Mouse (Mus musculus) large intestine, adult 2 months (tissue): ENCODE results near the gene Ifnz. TPM values are rescaled to one million over a fixed set of nuclear protein-coding genes. Genes with fewer than 3 reads are reported as not detected.
"Not testable (repeated sequence)": the region's sequence is repeated elsewhere in the genome, so short reads cannot be mapped to it uniquely, and the experiment has no call there.

Experiments
- DNase-seq: peaks from one replicate; pipeline ENCODE4 v3.0.0-alpha.2; 2012; ENCODE audit warnings: low read depth, low spot score
- WGBS: fragments of 180-500 bp; shearing (Covaris S2); methylation state at CpG from one replicate; pipeline ENCODE4 v1.1.7; 2018; 5-methylcytosine and 5-hydroxymethylcytosine counted together
- polyA plus RNA-seq: library from polyadenylated mRNA; depleted of rRNA; stranded (reverse); fragments of >200 nt; gene quantifications from 2 replicates; pipeline ENCODE4 v1.2.3, GENCODE M21; 2012; rRNA removed

Gene Ifnz
- polyA plus RNA-seq = not detected in 2 replicates

DNA sequence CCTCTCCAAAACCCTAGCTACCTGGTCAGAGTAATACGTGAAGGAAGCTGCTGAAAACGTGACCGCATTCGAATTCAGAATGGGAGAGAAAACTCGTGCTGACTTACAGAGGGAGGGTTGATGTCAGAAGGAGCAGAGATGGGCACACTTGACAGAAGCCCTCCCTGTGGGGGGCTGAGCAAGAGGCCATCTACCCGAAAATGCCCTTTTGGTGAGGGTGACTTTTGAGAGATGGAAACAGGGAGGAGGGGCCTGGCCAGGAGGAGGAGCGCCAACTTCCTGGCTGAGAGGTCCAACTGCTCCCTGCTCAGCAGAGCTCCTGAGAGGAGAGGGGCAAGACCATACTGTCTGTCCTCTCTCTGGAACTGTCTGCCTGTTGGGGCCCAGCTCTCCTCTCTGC lies at the start of gene Ifnz:
Gene Ifnz (plus strand): TSS at position 301 of the 400 bp plus-strand sequence.
- 18% methylated on average over 4 of the region's 7 CpGs for WGBS
- not testable (repeated sequence) for DNase-seq

DNA sequence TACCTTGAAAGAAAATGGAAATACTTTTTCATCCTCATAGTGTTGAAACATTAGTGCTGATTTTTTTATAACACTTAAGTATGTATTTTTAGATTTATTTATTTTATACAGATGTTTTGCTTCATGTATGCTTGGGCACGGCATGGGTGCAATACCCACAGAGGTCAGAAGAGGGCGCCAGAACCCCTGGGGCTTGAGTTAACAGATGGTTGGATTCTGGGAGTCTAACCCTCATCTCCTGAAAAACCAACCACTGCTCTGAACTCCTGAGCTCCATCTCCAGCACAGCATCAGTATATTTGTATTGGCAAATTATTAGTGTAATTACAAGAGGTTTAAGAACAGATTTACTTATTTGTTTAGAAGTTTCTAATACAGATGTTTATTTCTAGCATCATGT lies 43.5 kb upstream of the Ifnz start:
- DNase-seq = no peak
- WGBS = 0% methylated on average over 2 of the region's 2 CpGs

DNA sequence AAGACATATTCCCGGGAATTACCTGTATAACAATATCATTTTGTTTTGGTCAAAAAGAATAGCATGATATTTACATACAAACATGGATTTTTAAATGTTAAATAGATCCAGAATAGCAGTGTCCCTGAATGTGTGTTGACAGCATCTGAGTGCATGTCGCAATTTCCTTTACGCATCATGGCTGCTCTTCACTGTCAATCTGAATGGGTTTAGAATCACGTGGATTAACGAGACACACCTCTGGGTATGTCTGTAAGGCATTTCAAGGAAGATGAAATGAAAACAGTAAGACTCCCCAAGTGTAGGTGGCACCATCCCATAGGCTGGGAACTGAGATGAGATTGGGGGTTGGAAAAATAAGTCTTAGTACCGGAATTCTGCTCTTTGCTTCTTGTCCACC lies 42.9 kb upstream of the Ifnz start:
- no peak for DNase-seq
- WGBS = 82% methylated on average over 6 of the region's 6 CpGs

DNA sequence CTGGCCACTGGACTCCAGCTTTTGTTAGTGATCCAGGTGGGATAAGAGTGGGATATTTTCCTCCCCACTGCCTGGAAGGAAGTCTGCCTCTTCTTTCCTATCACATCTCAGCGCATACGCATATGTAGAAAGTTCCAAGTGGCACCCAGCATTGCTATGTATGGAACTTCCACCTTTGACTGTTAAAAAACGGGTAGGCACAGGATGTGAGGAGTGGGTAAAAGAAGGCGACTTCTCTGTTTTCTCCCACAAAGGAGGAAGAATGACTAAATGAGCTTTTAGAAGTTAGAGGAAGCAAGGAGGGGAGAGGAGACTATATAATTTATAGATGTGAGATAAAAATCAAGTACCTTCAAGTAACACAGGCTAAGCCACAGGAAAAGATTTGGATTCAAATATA lies 40.5 kb upstream of the Ifnz start:
- no peak for DNase-seq
- 82% methylated on average over 4 of the region's 4 CpGs for WGBS

DNA sequence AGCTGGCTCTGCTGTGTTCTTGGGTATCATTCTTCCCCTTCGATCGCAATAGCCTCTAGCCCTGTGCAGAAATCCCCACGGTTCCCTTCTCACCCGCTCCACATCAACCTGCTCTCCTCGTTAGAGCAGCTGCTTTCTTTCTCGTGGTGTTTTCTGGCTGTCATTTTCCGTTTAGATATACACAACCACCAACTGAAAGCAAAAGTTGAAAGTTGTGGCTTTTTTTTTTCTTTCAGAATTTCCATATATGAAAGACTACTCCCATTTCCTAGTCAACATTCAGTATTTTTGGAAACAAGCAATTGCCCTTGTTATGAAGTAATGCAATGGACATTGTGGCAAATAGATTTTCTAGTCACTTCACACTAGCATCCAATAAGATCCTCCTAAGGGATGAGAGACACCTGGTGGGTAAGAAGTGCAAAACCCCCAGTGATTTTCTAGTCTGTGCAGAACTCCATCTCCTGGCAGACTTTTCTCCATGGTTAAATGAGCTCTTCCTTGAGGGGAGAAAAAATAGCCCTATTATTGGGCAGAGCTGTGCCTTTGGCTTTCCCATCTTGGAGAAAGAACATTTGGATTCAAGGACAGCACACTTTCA lies 39.1 kb upstream of the Ifnz start:
- 57% methylated on average over 7 of the region's 7 CpGs for WGBS
- no peak for DNase-seq

DNA sequence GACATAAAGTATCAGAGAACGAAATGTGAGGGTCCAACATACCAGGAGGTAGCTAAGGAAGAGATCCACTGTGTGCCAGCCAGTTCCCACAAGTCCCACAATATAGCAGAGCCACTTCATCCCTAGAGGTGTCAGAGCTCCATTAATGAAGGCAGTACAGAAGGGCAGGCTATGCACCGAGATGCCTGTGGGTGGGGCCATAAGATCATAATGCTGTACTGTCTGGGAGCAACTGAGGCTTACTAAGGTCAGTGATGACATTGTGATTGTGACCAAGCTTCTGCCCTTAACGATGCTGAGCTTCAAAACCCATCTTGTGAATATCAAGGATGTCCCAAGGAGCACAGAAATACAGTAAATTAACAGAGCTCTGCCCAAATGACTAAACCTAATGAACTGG lies 37.7 kb upstream of the Ifnz start:
- no peak for DNase-seq
- WGBS = 66% methylated on average over 3 of the region's 3 CpGs

DNA sequence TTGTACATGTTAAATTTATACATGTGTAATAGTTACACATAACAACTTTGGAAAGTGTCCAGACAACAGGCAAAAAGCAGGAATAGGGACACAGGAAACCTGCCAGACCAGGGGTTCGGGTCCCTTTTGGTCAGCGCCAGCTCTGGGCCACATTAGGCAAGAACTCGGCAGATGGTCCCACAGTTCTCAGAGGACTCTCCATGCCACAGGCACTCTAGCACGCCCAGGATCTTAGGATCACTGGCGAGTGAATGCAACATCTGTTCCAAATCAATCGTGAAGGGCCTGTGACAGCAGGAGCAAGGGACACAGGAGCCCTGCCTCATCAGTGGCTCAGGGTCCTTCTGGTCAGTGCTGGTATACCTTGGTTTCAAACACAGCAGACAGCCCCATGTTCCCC lies 32.0 kb upstream of the Ifnz start:
- WGBS = 69% methylated on average over 6 of the region's 6 CpGs
- no peak for DNase-seq

DNA sequence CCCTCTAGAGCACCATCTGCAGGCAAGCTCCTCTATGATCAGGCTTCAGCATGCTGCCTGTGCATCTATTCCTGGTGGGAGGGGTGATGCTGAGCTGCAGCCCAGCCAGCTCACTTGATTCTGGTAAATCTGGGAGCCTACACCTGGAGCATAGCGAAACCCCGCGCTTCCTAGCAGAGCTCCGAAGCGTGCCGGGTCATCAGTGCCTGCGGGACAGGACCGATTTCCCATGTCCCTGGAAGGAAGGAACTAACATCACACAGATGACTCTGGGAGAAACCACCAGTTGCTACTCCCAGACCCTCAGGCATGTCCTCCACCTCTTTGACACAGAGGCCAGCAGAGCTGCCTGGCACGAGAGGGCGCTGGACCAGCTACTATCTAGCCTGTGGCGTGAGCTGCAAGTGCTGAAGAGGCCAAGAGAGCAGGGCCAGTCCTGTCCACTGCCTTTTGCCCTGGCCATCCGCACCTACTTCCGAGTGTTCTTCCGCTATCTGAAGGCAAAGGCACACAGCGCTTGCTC lies 27.1 kb upstream of the Ifnz start, which contains the start of gene Gm13271:
Gene Gm13271 (plus strand): TSS at position 51 of the 523 bp plus-strand sequence.
- DNase-seq = not testable (repeated sequence)
- WGBS = 84% methylated on average over 15 of the region's 15 CpGs

DNA sequence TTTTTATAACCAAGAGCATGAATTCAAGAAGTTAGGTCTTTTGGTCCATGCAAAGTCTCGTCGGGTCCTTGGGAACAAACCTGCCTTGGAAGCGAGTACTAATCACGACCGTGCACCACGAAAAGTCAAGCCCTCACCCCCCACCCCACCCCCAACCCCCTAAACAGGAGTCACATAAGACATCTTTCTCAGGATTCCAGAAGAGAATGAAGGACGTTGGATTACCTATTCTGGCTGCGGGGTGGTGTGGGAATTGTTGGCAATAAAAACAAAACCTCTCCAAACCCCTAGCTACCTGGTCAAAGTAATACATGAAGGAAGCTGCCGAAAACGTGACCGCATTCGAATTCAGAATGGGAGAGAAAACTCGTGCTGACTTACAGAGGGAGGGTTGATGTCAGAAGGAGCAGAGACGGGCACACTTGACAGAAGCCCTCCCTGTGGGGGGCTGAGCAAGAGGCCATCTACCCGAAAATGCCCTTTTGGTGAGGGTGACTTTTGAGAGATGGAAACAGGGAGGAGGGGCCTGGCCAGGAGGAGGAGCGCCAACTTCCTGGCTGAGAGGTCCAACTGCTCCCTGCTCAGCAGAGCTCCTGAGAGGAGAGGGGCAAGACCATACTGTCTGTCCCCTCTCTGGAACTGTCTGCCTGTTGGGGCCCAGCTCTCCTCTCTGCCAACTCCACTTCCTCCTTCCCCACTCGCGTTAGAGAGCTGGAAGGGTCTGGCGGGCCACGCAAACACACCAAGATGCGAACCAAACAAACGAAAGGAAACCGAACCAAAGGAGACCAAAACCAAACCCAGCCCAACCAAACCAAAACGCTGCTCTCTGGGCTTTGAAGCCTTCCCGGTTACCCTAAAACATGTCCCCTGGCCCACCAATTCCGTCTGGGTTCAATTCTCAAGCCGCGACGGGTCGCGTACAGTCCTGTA lies 25.1 kb upstream of the Ifnz start:
- not testable (repeated sequence) for DNase-seq

DNA sequence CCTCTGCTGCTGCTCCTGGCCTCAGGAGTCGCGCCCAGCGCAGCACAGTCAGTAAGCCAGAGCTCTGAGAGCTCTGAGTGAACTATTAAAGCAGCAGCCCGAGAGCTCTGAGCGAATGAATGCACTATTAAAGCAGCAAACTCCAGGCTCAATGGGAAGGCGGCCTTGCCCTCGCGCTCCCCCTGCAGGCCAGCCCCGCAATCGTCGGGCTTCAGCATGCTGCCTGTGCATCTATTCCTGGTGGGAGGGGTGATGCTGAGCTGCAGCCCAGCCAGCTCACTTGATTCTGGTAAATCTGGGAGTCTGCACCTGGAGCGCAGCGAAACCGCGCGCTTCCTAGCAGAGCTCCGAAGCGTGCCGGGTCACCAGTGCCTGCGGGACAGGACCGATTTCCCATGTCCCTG lies 24.3 kb upstream of the Ifnz start:
- peak; percentile 35 for DNase-seq
- under 1% methylated on average over 21 of the region's 21 CpGs for WGBS

More for the DNA sequence above, 25.1 kb upstream of the Ifnz start:
- 8% methylated on average over 29 of the region's 31 CpGs for WGBS

DNA sequence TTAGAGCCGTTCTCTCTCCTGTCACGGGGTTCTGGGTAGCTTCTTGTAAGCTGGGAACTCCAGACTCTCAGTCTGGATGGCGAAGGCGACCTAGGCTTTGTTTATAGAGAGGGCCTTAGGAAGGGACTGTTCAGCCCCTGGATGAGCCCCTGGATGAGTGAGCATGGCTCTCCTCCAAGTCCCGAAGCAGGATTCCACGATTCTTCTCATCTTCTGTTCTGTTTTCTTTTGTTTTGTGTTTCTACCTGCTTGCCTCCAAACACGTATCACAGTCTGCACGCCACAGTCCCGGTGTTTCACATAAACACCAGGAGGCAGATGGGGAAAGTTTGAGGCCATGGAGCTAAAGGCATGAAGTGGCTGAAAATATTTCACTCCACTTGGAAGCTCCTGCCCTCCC lies 23.2 kb upstream of the Ifnz start:
- DNase-seq = not testable (repeated sequence)
- 83% methylated on average over 9 of the region's 9 CpGs for WGBS

DNA sequence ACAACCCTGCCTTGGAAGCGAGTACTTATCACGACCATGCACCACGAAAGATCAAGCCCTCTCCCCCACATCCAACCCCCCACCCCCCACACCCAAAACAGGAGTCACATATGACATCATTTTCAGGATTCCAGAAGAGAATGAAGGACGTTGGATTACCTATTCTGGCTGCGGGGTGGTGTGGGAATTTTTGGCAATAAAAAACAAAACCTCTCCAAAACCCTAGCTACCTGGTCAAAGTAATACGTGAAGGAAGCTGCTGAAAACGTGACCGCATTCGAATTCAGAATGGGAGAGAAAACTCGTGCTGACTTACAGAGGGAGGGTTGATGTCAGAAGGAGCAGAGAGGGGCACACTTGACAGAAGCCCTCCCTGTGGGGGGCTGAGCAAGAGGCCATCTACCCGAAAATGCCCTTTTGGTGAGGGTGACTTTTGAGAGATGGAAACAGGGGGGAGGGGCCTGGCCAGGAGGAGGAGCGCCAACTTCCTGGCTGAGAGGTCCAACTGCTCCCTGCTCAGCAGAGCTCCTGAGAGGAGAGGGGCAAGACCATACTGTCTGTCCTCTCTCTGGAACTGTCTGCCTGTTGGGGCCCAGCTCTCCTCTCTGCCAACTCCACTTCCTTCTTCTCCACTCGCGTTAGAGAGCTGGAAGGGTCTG lies 22.2 kb upstream of the Ifnz start, which contains the start of gene Gm13283:
Gene Gm13283 (plus strand): TSS at position 510 of the 659 bp plus-strand sequence.
- not testable (repeated sequence) for DNase-seq
- 19% methylated on average over 10 of the region's 14 CpGs for WGBS

DNA sequence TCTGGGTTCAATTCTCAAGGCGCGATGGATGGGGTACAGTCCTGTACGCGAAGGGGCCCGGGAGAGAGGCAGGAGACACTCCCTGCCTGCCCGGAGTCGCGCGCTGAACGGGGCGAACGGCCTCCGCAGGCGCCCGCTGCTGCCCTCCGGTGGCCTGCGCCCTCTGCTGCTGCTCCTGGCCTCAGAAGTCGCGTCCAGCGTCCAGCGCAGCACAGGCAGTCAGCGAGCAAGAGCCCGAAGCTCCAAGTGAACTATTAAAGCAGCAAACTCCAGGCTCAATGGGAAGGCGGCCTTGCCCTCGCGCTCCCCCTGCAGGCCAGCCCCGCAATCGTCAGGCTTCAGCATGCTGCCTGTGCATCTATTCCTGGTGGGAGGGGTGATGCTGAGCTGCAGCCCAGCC lies 21.5 kb upstream of the Ifnz start:
- 0% methylated on average over 24 of the region's 28 CpGs for WGBS
- peak; percentile 51 for DNase-seq

DNA sequence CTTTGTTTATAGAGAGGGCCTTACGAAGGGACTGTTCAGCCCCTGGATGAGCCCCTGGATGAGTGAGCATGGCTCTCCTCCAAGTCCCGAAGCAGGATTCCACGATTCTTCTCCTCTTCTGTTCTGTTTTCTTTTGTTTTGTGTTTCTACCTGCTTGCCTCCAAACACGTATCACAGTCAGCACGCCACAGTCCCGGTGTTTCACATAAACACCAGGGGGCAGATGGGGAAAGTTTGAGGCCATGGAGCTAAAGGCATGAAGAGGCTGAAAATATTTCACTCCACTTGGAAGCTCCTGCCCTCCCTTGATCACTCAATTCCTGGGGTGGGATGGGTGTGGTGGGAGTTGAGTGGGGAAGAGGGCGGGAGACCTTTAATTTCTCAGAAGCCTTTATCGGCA lies 20.2 kb upstream of the Ifnz start:
- DNase-seq = not testable (repeated sequence)
- 70% methylated on average over 6 of the region's 8 CpGs for WGBS

DNA sequence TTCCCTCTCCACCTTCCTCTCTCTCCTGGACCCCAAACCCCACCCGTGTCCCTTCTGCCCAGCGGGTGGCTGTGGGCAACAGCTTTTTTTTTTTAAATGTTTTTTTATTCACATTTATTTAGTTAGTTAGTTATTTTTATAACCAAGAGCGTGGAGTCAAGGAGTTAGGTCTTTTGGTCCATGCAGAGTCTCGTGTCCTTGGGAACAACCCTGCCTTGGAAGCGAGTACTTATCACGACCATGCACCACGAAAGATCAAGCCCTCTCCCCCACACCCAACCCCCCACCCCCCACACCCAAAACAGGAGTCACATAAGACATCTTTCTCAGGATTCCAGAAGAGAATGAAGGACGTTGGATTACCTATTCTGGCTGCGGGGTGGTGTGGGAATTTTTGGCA lies 19.6 kb upstream of the Ifnz start:
- DNase-seq = not testable (repeated sequence)
- 49% methylated on average over 9 of the region's 9 CpGs for WGBS

DNA sequence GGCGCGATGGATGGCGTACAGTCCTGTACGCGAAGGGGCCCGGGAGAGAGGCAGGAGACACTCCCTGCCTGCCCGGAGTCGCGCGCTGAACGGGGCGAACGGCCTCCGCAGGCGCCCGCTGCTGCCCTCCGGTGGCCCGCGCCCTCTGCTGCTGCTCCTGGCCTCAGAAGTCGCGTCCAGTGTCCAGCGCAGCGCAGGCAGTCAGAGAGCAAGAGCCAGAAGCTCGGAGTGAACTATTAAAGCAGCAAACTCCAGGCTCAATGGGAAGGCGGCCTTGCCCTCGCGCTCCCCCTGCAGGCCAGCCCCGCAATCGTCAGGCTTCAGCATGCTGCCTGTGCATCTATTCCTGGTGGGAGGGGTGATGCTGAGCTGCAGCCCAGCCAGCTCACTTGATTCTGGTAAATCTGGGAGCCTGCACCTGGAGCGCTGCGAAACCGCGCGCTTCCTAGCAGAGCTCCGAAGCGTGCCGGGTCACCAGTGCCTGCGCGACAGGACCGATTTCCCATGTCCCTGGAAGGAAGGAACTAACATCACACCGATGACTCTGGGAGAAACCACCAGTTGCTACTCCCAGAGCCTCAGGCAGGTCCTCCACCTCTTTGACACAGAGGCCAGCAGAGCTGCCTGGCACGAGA lies 18.4 kb upstream of the Ifnz start:
- peak; percentile 25 for DNase-seq
- 3% methylated on average over 34 of the region's 42 CpGs for WGBS

DNA sequence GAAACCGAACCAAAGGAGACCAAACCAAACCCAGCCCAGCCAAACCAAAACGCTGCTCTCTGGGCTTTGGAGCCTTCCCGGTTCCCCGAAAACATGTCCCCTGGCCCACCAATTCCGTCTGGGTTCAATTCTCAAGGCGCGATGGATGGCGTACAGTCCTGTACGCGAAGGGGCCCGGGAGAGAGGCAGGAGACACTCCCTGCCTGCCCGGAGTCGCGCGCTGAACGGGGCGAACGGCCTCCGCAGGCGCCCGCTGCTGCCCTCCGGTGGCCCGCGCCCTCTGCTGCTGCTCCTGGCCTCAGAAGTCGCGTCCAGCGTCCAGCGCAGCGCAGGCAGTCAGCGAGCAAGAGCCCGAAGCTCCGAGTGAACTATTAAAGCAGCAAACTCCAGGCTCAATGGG lies 8.4 kb upstream of the Ifnz start, which contains the start of gene Gm13290:
Gene Gm13290 (plus strand): TSS at position 301 of the 400 bp plus-strand sequence.
- WGBS = no CpG with 5 or more reads among the region's 32 CpGs
- DNase-seq = not testable (repeated sequence)

DNA sequence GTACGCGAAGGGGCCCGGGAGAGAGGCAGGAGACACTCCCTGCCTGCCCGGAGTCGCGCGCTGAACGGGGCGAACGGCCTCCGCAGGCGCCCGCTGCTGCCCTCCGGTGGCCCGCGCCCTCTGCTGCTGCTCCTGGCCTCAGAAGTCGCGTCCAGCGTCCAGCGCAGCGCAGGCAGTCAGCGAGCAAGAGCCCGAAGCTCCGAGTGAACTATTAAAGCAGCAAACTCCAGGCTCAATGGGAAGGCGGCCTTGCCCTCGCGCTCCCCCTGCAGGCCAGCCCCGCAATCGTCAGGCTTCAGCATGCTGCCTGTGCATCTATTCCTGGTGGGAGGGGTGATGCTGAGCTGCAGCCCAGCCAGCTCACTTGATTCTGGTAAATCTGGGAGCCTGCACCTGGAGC lies 5.3 kb upstream of the Ifnz start, which contains the start of gene Gm13289:
Gene Gm13289 (plus strand): TSS at position 301 of the 400 bp plus-strand sequence.
- WGBS = no CpG with 5 or more reads among the region's 29 CpGs
- DNase-seq = not testable (repeated sequence)

DNA sequence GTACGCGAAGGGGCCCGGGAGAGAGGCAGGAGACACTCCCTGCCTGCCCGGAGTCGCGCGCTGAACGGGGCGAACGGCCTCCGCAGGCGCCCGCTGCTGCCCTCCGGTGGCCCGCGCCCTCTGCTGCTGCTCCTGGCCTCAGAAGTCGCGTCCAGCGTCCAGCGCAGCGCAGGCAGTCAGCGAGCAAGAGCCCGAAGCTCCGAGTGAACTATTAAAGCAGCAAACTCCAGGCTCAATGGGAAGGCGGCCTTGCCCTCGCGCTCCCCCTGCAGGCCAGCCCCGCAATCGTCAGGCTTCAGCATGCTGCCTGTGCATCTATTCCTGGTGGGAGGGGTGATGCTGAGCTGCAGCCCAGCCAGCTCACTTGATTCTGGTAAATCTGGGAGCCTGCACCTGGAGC lies 2.4 kb upstream of the Ifnz start, which contains the start of gene Gm13272:
Gene Gm13272 (plus strand): TSS at position 301 of the 400 bp plus-strand sequence.
- WGBS = no CpG with 5 or more reads among the region's 29 CpGs
- DNase-seq = not testable (repeated sequence)
